Mouse (Mus musculus): ENCODE measurements around the gene Per1.

Gene Per1

DNA sequence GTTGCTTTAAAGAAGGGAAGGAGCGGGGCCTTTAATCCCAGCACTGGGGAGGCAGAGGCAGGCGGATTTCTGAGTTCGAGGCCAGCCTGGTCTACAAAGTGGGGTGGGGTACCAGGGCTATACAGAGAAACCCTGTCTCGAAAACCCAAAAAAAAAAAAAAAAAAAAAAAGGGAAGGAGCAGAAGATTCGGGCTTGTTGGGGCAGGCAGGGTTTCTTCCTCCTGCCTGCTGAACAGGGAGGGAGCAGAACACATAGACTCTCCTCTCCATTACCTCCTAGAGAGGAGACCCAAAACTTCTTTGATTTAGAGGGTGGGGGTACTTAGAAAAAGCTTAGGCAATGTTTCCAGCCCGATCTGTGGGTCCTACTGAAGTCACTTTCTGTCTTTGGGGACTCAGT, 40.3 kb downstream of the Per1 start:
- DNase-seq = no peak

DNA sequence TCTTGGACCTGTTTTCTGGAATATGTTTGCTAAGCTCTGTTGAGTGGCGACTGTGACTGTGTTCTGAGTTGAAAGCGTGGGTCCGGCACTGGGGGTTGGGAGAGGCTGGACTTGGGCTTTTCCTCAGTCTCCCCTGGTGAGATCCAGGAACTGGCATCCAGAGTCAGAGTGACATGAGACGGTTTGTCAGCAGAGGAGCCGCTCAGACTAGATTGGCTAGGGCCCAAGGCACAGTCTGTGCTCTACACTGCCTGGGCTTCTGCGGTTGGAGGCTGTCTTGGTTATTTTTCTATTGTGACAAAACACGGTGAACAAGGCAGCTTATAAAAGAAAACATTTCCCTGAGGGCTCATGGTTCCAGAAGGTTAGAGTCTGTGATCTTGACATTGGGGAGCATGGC, 52.5 kb downstream of the Per1 start:
- no peak for DNase-seq

DNA sequence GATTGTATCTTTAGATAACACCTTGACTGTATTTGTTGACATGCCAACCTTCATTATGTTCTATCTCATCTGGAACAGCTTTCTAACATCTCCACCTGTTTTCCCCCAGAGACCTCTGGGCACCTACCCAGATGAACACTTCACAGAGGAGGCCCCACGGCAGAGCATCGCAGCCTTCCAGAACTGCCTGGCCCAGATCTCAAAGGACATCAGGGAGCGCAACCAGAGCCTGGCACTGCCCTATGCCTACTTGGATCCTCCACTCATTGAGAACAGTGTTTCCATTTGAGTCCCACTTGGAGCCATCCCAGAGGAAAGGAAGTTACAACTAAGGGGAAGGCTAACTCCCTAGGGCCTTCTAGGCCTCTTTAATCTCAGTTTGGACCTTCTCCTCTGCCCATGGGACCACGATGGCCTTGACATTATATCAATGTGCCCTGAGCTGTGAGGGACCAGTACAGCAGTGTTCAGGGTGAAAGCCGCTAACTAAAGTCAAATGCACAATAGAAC, 53.5 kb downstream of the Per1 start:
- no peak for DNase-seq

DNA sequence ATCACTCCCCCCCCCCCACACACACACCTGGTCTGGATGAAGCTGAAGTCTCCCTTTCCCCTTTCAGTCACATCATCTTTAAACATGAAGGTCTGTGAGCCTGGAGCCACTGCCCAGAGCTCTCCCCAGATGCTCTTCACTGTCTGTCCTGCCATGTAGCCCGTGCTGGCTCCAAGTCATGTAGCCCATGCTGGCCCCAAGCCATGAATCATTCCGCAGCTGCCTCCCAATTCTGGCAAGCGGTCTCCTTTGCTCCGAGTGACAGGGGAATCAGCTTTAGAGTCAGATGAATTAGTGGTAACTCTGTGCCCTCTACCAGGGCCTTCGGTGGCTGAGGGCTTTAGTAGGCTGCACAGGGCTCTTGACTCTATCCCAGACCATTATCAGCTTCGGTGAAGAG, 54.7 kb downstream of the Per1 start:
- DNase-seq = no peak

DNA sequence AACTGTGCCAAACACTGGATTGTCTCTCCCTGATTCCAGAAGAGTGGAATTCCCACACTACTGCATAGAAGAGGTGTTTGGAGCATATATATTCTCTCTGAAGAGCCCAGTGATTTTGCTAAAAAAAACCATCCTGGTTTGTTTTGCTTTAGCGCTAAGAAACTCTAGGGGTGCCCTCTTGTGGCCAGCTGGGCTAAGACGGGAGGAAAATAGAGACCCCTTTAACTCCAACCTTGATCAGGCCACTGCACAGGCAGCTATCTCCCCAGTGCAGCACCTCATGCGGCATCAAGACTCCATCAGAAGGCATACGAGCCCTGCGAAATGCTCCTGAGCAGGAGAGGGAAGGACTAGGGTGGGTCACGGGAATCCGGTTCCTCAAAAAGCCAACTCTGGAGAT, 55.4 kb downstream of the Per1 start:
- DNase-seq = peak; percentile 17 to 44

DNA sequence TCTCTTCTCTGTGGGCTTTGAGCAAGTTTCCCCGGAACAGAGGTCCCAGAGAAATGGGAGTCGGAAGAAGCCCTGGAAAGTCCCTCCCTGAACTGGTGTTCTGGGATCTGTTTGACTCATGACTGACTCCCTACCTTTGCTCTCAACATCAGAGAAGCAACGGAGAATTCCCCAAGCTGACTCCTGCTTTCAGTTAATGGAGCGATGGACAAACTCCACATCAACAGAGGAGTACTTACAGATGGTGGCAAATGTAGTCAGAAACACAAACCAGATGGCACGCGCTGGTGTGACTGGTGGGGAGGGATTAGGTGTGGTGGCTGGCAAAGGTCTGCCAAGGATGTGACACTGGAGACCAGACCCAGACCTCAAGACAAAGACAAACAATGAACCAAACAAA, 56.0 kb downstream of the Per1 start:
- no peak for DNase-seq

DNA sequence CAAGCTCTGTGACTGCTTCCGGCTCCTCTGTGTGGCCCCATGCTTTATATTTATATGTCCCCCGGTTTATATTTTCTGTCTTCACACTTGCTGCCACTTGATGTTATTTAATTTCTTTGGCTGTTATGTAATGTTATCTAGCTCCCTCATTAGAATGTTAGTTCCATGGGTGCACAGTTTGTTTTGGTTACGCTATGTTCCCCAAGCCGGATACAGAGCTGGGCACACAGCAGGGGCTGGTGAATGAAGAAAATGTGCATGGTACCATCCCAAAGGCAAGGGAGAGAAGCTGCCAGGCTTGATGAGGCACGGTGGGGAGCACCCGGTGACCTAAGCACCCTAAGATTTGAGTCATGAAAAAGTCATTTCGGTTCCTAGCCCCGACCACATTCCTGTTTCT, 58.8 kb downstream of the Per1 start:
- no peak for DNase-seq

DNA sequence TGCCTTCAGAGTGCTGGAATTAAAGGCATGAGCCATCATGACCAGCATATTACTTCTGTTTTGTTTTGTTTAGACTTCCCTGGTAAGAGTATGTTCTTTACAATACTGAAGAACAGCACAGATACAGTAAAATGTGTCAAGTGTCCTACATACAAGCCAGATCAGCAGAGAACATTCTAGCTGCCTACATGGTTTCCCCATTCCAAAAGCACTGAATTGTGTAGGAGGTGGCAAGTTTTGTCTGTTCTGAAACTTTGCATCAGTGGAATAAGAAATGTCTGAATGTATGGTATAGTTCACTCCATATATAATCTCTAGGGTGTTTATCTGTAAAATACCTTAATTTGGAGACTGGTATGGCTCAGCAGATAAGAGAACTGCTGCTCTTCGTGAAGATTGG, 60.3 kb downstream of the Per1 start:
- DNase-seq = no peak

DNA sequence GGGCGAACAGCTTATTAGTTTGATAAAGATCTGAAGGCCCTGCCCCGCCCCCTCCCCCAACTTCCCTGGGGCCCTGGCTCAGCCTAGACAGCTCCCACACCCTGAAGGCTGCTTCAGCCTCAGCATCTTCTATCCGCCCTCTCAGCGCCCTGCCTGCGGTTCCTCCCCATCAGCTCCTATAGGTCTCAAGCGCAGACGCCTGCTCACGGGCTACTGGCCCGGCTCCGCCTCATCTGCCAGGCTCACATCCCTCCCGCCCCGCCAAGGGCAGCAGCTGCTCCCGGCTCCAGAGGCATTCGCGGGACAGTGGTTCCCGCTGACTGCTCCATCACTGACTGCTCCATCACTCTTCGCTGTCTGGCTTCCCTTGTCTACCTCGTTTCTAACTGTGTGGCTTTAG, 61.8 kb downstream of the Per1 start, which contains the start of gene Alox12b:
Alox12b (plus strand) TSS at position 190 of the 400 bp plus-strand sequence.
- no peak for DNase-seq
